Mouse (Mus musculus): ENCODE results near the gene Tas2r124.

The Tas2r124 gene

GRCm38 (mm10) chr6:132754430-132754829, at the start of gene Tas2r124:
Gene Tas2r124, plus strand, starts transcription at chr6:132754730.
- no peak for DNase-seq (ENCODE audit: low read depth)

- no peak for DNase-seq (ENCODE audit: low read depth)
These were observed 42.7 kb upstream of the Tas2r124 start, which contains the start of gene Tas2r122 for GRCm38 (mm10) chr6:132711828-132712227. Gene Tas2r122, minus strand, starts transcription at chr6:132711928.

- DNase-seq (ENCODE audit: low read depth), result no peak
These were observed 16.6 kb upstream of the Tas2r124 start, which contains the start of gene Tas2r115 for GRCm38 (mm10) chr6:132737935-132738334. Gene Tas2r115, minus strand, starts transcription at chr6:132738035.

DNA sequence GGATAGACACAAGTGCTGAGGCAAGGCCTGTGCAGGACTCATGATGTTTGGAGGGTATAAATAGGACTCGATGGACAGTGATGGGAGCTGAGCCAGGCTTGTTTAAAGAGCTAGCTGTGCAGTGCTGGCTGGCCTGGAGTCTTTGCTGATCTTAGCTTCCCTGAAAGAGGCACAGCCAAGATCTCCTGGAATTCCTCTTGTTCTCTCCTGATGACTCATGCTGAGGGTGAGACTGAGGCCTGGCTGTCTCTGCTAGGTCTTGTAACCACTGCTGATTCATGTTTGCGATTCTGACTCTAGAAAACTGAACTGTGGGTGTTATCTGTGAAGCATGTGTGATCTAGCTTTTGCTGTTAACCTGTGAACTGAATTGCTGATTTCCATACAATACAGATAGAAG, 4.3 kb upstream of the Tas2r124 start:
- no peak for DNase-seq (ENCODE audit: low read depth)

- DNase-seq (ENCODE audit: low read depth), result no peak
These were observed 7.3 kb downstream of the Tas2r124 start, which contains the start of gene Tas2r102 for GRCm38 (mm10) chr6:132761831-132762230. Gene Tas2r102, plus strand, starts transcription at chr6:132762131.

DNA sequence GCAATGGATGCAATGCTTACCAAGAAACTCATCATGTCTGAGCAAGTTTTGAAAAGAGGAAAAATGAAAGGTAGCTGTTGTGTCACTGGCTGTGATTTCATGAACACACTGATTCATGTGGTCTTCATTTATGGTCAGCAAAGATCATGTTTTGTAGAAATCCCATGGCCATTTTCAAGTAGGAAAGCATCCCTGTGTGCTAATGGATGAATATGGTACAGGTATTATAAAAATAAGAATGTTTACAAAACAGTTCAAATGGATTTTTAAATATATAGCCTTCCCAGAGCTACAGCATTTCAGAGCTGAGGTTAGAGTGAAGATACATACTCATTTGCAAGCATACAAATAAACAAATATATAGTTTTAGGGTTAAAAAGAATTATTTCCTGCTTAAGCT, 23.5 kb downstream of the Tas2r124 start, which contains the start of gene Tas2r136:
Gene Tas2r136 (minus strand): TSS at position 101 of the 400 bp plus-strand sequence.
- no peak for DNase-seq (ENCODE audit: low read depth)

DNA sequence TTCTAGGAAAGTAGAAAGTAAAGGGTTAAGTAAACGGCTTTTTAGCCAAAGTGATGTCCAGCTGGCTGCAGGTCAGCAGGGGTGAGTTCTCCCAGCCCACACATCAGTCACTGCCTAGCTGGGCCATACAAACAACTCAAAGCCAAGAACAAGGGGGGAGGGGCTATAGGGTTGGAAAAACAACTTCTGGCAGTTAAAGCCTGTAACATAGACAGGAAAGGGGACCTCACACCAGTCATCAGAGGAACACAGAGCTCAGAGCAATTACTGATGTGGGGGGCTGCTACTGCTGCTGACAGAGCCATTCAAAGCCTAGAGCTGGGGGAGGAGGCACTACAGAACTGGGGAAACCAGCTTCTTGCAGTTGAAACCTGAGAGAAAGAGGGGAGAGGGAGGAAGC, 40.9 kb downstream of the Tas2r124 start:
- DNase-seq (ENCODE audit: low read depth), result no peak

- no peak for DNase-seq (ENCODE audit: low read depth)
These were observed 48.0 kb downstream of the Tas2r124 start, which contains the start of gene Tas2r117 for GRCm38 (mm10) chr6:132802518-132802917. Gene Tas2r117, plus strand, starts transcription at chr6:132802818.

Measured in c-Kit-positive CD71-positive TER-119-negative erythroid progenitor cells, embryonic 14.5 days (primary cell).